Mouse (Mus musculus) liver, embryonic 15.5 days (tissue): ENCODE data around the gene Gm3512. TPM values are rescaled to one million over a fixed set of nuclear protein-coding genes. Genes with fewer than 3 reads are reported as not detected.
"Not testable (repeated sequence)": the region's sequence is repeated elsewhere in the genome, so short reads cannot be mapped to it uniquely, and the experiment has no call there.

Source experiments
- ATAC-seq: fragments of 200-750 bp; cut with Nextera tagmentation; 2 replicates; pipeline ENCODE4 v1.8.0; 2017; ENCODE audit warnings: moderate number of reproducible peaks, mild to moderate bottlenecking, moderate library complexity; ENCODE audit not compliant: insufficient read depth
- H3K27ac ChIP-seq: fragments of 300-500 bp; sonication (generic); replicated peaks from 2 replicates; pipeline ENCODE4 v1.5.1; 2015; ENCODE audit warnings: mild to moderate bottlenecking, inconsistent platforms
- H3K27me3 ChIP-seq: fragments of 300-500 bp; sonication (generic); 2 replicates; pipeline ENCODE4 v1.6.1; 2015; ENCODE audit warnings: mild to moderate bottlenecking, inconsistent platforms
- H3K36me3 ChIP-seq: fragments of 300-500 bp; sonication (generic); replicated peaks from 2 replicates; pipeline ENCODE4 v1.6.1; 2015; ENCODE audit warnings: moderate library complexity, mild to moderate bottlenecking, inconsistent platforms
- H3K4me1 ChIP-seq: fragments of 300-500 bp; sonication (generic); replicated peaks from 2 replicates; pipeline ENCODE4 v1.6.1; 2015; ENCODE audit warnings: inconsistent platforms
- H3K4me2 ChIP-seq: fragments of 300-500 bp; sonication (generic); 2 replicates; pipeline ENCODE4 v1.6.1; 2015; ENCODE audit warnings: moderate library complexity, mild to moderate bottlenecking, inconsistent platforms
- H3K4me3 ChIP-seq: fragments of 300-500 bp; sonication (generic); replicated peaks from 2 replicates; pipeline ENCODE4 v1.5.1; 2015; ENCODE audit warnings: mild to moderate bottlenecking, inconsistent platforms
- H3K9ac ChIP-seq: fragments of 300-500 bp; sonication (generic); 2 replicates; pipeline ENCODE4 v1.6.1; 2015; ENCODE audit warnings: moderate library complexity, mild to moderate bottlenecking, inconsistent platforms
- H3K9me3 ChIP-seq: fragments of 300-500 bp; sonication (generic); replicated peaks from 2 replicates; pipeline ENCODE4 v1.6.1; 2016; ENCODE audit warnings: inconsistent platforms
- WGBS: fragments of 180-500 bp; shearing (Covaris S2); methylation state at CpG from one replicate; pipeline ENCODE4 v1.1.7; 2015; ENCODE audit warnings: mixed read lengths; ENCODE audit not compliant: insufficient replicate concordance; 5-methylcytosine and 5-hydroxymethylcytosine counted together
- polyA plus RNA-seq: library from polyadenylated mRNA; unstranded; fragments of >200 nt; fragmentation: Nextera tagmentation; extraction: Ambion mirVana; gene quantifications from 2 replicates; pipeline ENCODE4 v1.2.1, GENCODE M21; 2015

Gene Gm3512
- 0.10 and 0.12 TPM in 2 replicates for polyA plus RNA-seq

- not testable (repeated sequence) for H3K4me2 ChIP-seq, H3K9ac ChIP-seq, H3K36me3 ChIP-seq, ATAC-seq, H3K9me3 ChIP-seq, H3K4me3 ChIP-seq, H3K27ac ChIP-seq, H3K27me3 ChIP-seq, H3K4me1 ChIP-seq
- WGBS, result no CpG with 5 or more reads among the region's 37 CpGs
Measured at GRCm38 (mm10) chr14:7174483-7174971, at the start of gene Gm3512. Gene Gm3512, minus strand, starts transcription at chr14:7174533.

DNA sequence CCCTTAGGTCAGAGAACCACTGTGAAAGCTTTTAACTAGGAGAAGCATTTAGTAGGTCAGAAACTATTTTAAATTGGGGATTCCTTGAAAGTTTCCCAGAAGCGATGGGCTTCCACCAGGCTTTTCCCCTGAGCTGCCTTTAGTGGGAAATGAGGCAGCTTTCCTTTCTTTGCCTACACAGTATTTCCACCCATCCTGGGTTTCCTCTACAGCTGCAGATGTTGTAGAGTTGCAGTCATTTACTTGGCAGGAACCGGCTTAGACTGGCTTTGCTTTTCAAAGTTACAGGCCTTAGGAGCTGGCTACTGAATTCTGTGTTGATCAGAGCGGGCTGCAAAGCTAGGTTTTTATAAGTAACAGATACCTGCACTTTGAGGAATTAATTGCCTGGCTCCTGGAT, 25.7 kb upstream of the Gm3512 start:
- not testable (repeated sequence) for H3K36me3 ChIP-seq, H3K27me3 ChIP-seq, H3K27ac ChIP-seq, H3K9me3 ChIP-seq, H3K4me1 ChIP-seq, H3K9ac ChIP-seq, ATAC-seq, H3K4me3 ChIP-seq, H3K4me2 ChIP-seq
- 68% methylated on average over 3 of the region's 3 CpGs for WGBS

DNA sequence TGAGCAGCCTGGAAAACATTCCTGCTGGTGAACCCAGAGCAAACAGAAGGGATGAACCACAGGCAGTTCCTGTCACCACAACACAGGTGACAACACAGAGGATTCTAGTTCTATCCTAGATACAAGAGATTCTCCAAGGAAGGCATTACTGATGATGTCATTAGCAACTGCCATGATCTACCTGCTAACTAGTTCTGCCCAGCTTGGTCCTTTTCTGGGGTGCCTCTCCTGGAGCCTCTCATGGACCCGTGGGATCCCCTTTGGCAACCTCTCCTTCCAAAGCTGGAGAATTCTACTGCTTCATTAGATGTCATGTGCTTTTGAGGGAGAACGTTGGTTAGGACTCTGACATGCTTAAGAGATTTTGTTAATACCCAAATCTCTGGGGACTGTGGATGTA, 20.1 kb upstream of the Gm3512 start, which contains the start of gene Gm16434:
Gene Gm16434 (minus strand): TSS at position 101 of the 400 bp plus-strand sequence.
- H3K4me2 ChIP-seq, H3K9ac ChIP-seq, H3K9me3 ChIP-seq, ATAC-seq, H3K36me3 ChIP-seq, H3K27ac ChIP-seq, H3K4me1 ChIP-seq, H3K4me3 ChIP-seq, H3K27me3 ChIP-seq: not testable (repeated sequence)
- WGBS, result no CpG with 5 or more reads among the region's 2 CpGs

DNA sequence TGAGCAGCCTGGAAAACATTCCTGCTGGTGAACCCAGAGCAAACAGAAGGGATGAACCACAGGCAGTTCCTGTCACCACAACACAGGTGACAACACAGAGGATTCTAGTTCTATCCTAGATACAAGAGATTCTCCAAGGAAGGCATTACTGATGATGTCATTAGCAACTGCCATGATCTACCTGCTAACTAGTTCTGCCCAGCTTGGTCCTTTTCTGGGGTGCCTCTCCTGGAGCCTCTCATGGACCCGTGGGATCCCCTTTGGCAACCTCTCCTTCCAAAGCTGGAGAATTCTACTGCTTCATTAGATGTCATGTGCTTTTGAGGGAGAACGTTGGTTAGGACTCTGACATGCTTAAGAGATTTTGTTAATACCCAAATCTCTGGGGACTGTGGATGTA, 49.0 kb downstream of the Gm3512 start, which contains the start of gene Gm6676:
Gene Gm6676 (minus strand): TSS at position 101 of the 400 bp plus-strand sequence.
- not testable (repeated sequence) for H3K36me3 ChIP-seq, H3K4me1 ChIP-seq, H3K9me3 ChIP-seq, ATAC-seq, H3K27me3 ChIP-seq, H3K4me3 ChIP-seq, H3K4me2 ChIP-seq, H3K27ac ChIP-seq, H3K9ac ChIP-seq
- no CpG with 5 or more reads among the region's 2 CpGs for WGBS

GRCm38 (mm10) chr14:7105124-7105802, 69.1 kb downstream of the Gm3512 start:
- not testable (repeated sequence) for H3K36me3 ChIP-seq, H3K4me1 ChIP-seq, ATAC-seq, H3K9ac ChIP-seq, H3K9me3 ChIP-seq, H3K27ac ChIP-seq, H3K27me3 ChIP-seq, H3K4me3 ChIP-seq
- H3K4me2 ChIP-seq, result peak overlapping the region; percentile 44
- WGBS, result 3% methylated on average over 12 of the region's 54 CpGs

Other genes starting within 250 kb of the Gm3512 start
- not detected in 2 replicates for gene Gm6356, start 200.7 kb downstream of the Gm3512 start, polyA plus RNA-seq
- gene Gm10406, start 147.1 kb downstream of the Gm3512 start, polyA plus RNA-seq, result not detected in 2 replicates
- gene Gm3685, start 129.6 kb downstream of the Gm3512 start, polyA plus RNA-seq, result not detected in 2 replicates
- gene Gm3696, start 73.9 kb downstream of the Gm3512 start, polyA plus RNA-seq, result not detected in 2 replicates
- not detected in 2 replicates for gene Gm6676, start 49.1 kb downstream of the Gm3512 start, polyA plus RNA-seq
- not detected in 2 replicates for gene Gm16434, start 20.0 kb upstream of the Gm3512 start, polyA plus RNA-seq
- gene Gm3727, start 90.2 kb upstream of the Gm3512 start, polyA plus RNA-seq, result not detected in 2 replicates
- gene Gm3739, start 140.5 kb upstream of the Gm3512 start, polyA plus RNA-seq, result not detected in 2 replicates
- not detected in 2 replicates for gene Gm5797, start 157.9 kb upstream of the Gm3512 start, polyA plus RNA-seq
- gene Gm8374, start 190.6 kb upstream of the Gm3512 start, polyA plus RNA-seq, result not detected in 2 replicates